Mouse (Mus musculus): ENCODE measurements around the gene Acvr2b. TPM values are rescaled to one million over a fixed set of nuclear protein-coding genes. Genes with fewer than 3 reads are reported as not detected.

The Acvr2b gene
- polyA plus RNA-seq, 1 experiment from 2014 or later: 32.7 TPM

GRCm38 (mm10) chr9:119425217-119425975 lies 23.5 kb downstream of the Acvr2b start:
- Histone ChIP-seq H3K4me1 (replicated peaks; ENCODE audit: control insufficient read depth, insufficient read depth, low read length) (peaks cover 22% of the 10 kb centered on the region), H3K27me3 (replicated peaks; ENCODE audit: control insufficient read depth, insufficient read depth, low read length) (no peaks in the 10 kb centered on the region), H3K9me3 (ENCODE audit: control insufficient read depth, low read length) (no peaks in the 10 kb centered on the region), H3K27ac (ENCODE audit: low read length) (no peak overlapping the region), H3K4me3 (replicated peaks; ENCODE audit: low read length) (no peak overlapping the region), H3K36me3 (ENCODE audit: control insufficient read depth, insufficient read depth) (peaks cover 12% of the 10 kb centered on the region; the same call in 1 of the 2 replicates), H3K4me2 (ENCODE audit: low read length) (no peak overlapping the region), H3K9ac (replicated peaks; ENCODE audit: low read depth, low read length) (no peak overlapping the region)
- ATAC-seq: peak; percentile 34; the same call in 1 of the 2 replicates
- 57% methylated on average over 7 of the region's 7 CpGs for WGBS

GRCm38 (mm10) chr9:119425976-119426415 lies 24.1 kb downstream of the Acvr2b start:
- Histone ChIP-seq H3K4me2 (ENCODE audit: low read length) (no peak overlapping the region), H3K36me3 (ENCODE audit: control insufficient read depth, insufficient read depth) (peaks cover 12% of the 10 kb centered on the region; the same call in 1 of the 2 replicates), H3K27ac (ENCODE audit: low read length) (no peak overlapping the region), H3K4me3 (replicated peaks; ENCODE audit: low read length) (no peak overlapping the region), H3K27me3 (replicated peaks; ENCODE audit: control insufficient read depth, insufficient read depth, low read length) (no peaks in the 10 kb centered on the region), H3K9me3 (ENCODE audit: control insufficient read depth, low read length) (no peaks in the 10 kb centered on the region), H3K9ac (replicated peaks; ENCODE audit: low read depth, low read length) (no peak overlapping the region), H3K4me1 (replicated peaks; ENCODE audit: control insufficient read depth, insufficient read depth, low read length) (peaks cover 22% of the 10 kb centered on the region)
- no peak for ATAC-seq
- WGBS: 89% methylated on average over 13 of the region's 13 CpGs

- H3K9ac ChIP-seq (replicated peaks; ENCODE audit: low read depth, low read length): no peak overlapping the region
- no peaks in the 10 kb centered on the region for H3K27me3 ChIP-seq (replicated peaks; ENCODE audit: control insufficient read depth, insufficient read depth, low read length)
- 70% methylated on average over 7 of the region's 7 CpGs for WGBS
- peaks cover 12% of the 10 kb centered on the region; the same call in 1 of the 2 replicates for H3K36me3 ChIP-seq (ENCODE audit: control insufficient read depth, insufficient read depth)
- peaks cover 22% of the 10 kb centered on the region for H3K4me1 ChIP-seq (replicated peaks; ENCODE audit: control insufficient read depth, insufficient read depth, low read length)
- H3K9me3 ChIP-seq (ENCODE audit: control insufficient read depth, low read length): no peaks in the 10 kb centered on the region
- H3K27ac ChIP-seq (ENCODE audit: low read length): no peak overlapping the region
- no peak overlapping the region for H3K4me3 ChIP-seq (replicated peaks; ENCODE audit: low read length)
- no peak for ATAC-seq
- no peak overlapping the region for H3K4me2 ChIP-seq (ENCODE audit: low read length)
Observed at GRCm38 (mm10) chr9:119426483-119426882, 24.6 kb downstream of the Acvr2b start.

GRCm38 (mm10) chr9:119430311-119430710 lies 28.4 kb downstream of the Acvr2b start:
- WGBS: 57% methylated on average over 7 of the region's 7 CpGs

GRCm38 (mm10) chr9:119435855-119436254 lies 33.9 kb downstream of the Acvr2b start:
- H3K36me3 ChIP-seq (ENCODE audit: control insufficient read depth, insufficient read depth): peaks cover 20% of the 10 kb centered on the region
- H3K27ac ChIP-seq (ENCODE audit: low read length): no peak overlapping the region
- no peaks in the 10 kb centered on the region for H3K4me1 ChIP-seq (replicated peaks; ENCODE audit: control insufficient read depth, insufficient read depth, low read length)
- 84% methylated on average over 2 of the region's 2 CpGs for WGBS
- H3K27me3 ChIP-seq (replicated peaks; ENCODE audit: control insufficient read depth, insufficient read depth, low read length): no peaks in the 10 kb centered on the region
- no peak overlapping the region for H3K4me2 ChIP-seq (ENCODE audit: low read length)
- no peak for ATAC-seq
- no peaks in the 10 kb centered on the region for H3K9me3 ChIP-seq (ENCODE audit: control insufficient read depth, low read length)
- H3K9ac ChIP-seq (replicated peaks; ENCODE audit: low read depth, low read length): no peak overlapping the region
- no peak overlapping the region for H3K4me3 ChIP-seq (replicated peaks; ENCODE audit: low read length)

More at GRCm38 (mm10) chr9:119430311-119430710, 28.4 kb downstream of the Acvr2b start:
- peak; percentile 68 for ATAC-seq
- Histone ChIP-seq H3K9ac (replicated peaks; ENCODE audit: low read depth, low read length) (no peak overlapping the region), H3K4me1 (replicated peaks; ENCODE audit: control insufficient read depth, insufficient read depth, low read length) (peaks cover 13% of the 10 kb centered on the region), H3K36me3 (ENCODE audit: control insufficient read depth, insufficient read depth) (peaks cover 28% of the 10 kb centered on the region), H3K4me3 (replicated peaks; ENCODE audit: low read length) (no peak overlapping the region), H3K4me2 (ENCODE audit: low read length) (no peak overlapping the region), H3K27ac (ENCODE audit: low read length) (no peak overlapping the region), H3K27me3 (replicated peaks; ENCODE audit: control insufficient read depth, insufficient read depth, low read length) (no peaks in the 10 kb centered on the region), H3K9me3 (ENCODE audit: control insufficient read depth, low read length) (no peaks in the 10 kb centered on the region)

GRCm38 (mm10) chr9:119438065-119438464 lies 36.1 kb downstream of the Acvr2b start:
- no peak overlapping the region for H3K27ac ChIP-seq (ENCODE audit: low read length)
- WGBS: 89% methylated on average over 12 of the region's 12 CpGs
- peaks cover 17% of the 10 kb centered on the region for H3K36me3 ChIP-seq (ENCODE audit: control insufficient read depth, insufficient read depth)
- no peak overlapping the region for H3K9ac ChIP-seq (replicated peaks; ENCODE audit: low read depth, low read length)
- ATAC-seq: no peak
- no peak overlapping the region for H3K4me3 ChIP-seq (replicated peaks; ENCODE audit: low read length)
- no peaks in the 10 kb centered on the region for H3K4me1 ChIP-seq (replicated peaks; ENCODE audit: control insufficient read depth, insufficient read depth, low read length)
- no peak overlapping the region for H3K4me2 ChIP-seq (ENCODE audit: low read length)
- H3K27me3 ChIP-seq (replicated peaks; ENCODE audit: control insufficient read depth, insufficient read depth, low read length): no peaks in the 10 kb centered on the region
- no peaks in the 10 kb centered on the region for H3K9me3 ChIP-seq (ENCODE audit: control insufficient read depth, low read length)

- Histone ChIP-seq H3K9ac (replicated peaks; ENCODE audit: low read depth, low read length) (no peak overlapping the region), H3K27ac (ENCODE audit: low read length) (no peak overlapping the region), H3K4me1 (replicated peaks; ENCODE audit: control insufficient read depth, insufficient read depth, low read length) (no peaks in the 10 kb centered on the region), H3K36me3 (ENCODE audit: control insufficient read depth, insufficient read depth) (peaks cover 14% of the 10 kb centered on the region), H3K4me3 (replicated peaks; ENCODE audit: low read length) (no peak overlapping the region), H3K27me3 (replicated peaks; ENCODE audit: control insufficient read depth, insufficient read depth, low read length) (no peaks in the 10 kb centered on the region), H3K4me2 (ENCODE audit: low read length) (no peak overlapping the region), H3K9me3 (ENCODE audit: control insufficient read depth, low read length) (no peaks in the 10 kb centered on the region)
- ATAC-seq: no peak
- WGBS: 94% methylated on average over 9 of the region's 9 CpGs
Observed at GRCm38 (mm10) chr9:119438498-119439000, 36.6 kb downstream of the Acvr2b start.

- WGBS: 0% methylated on average over 49 of the region's 52 CpGs
- Histone ChIP-seq H3K9me3 (ENCODE audit: control insufficient read depth, low read length) (no peaks in the 10 kb centered on the region), H3K4me2 (ENCODE audit: low read length) (peak within 1 kb of the TSS; percentile 92), H3K9ac (replicated peaks; ENCODE audit: low read depth, low read length) (peak within 1 kb of the TSS; percentile 88), H3K4me3 (replicated peaks; ENCODE audit: low read length) (peak within 1 kb of the TSS; percentile 81), H3K27me3 (replicated peaks; ENCODE audit: control insufficient read depth, insufficient read depth, low read length) (no peaks in the 10 kb centered on the region), H3K36me3 (ENCODE audit: control insufficient read depth, insufficient read depth) (peaks cover 17% of the 10 kb centered on the region), H3K27ac (ENCODE audit: low read length) (peak within 1 kb of the TSS; percentile 88), H3K4me1 (replicated peaks; ENCODE audit: control insufficient read depth, insufficient read depth, low read length) (peaks cover 13% of the 10 kb centered on the region)
- ATAC-seq: peak; percentile 91
Observed at GRCm38 (mm10) chr9:119444738-119445429, 43.0 kb downstream of the Acvr2b start, which contains the start of gene Exog. TSS of gene Exog (plus strand) at chr9:119444943.

- H3K4me1 ChIP-seq (replicated peaks; ENCODE audit: control insufficient read depth, insufficient read depth, low read length): peaks cover 13% of the 10 kb centered on the region
- ATAC-seq: no peak
- no peaks in the 10 kb centered on the region for H3K27me3 ChIP-seq (replicated peaks; ENCODE audit: control insufficient read depth, insufficient read depth, low read length)
- 30% methylated on average over 6 of the region's 6 CpGs for WGBS
- H3K9me3 ChIP-seq (ENCODE audit: control insufficient read depth, low read length): no peaks in the 10 kb centered on the region
- H3K27ac ChIP-seq (ENCODE audit: low read length): no peak overlapping the region
- peak overlapping the region; percentile 88 for H3K9ac ChIP-seq (replicated peaks; ENCODE audit: low read depth, low read length)
- peak overlapping the region; percentile 92 for H3K4me2 ChIP-seq (ENCODE audit: low read length)
- H3K4me3 ChIP-seq (replicated peaks; ENCODE audit: low read length): peak overlapping the region; percentile 81
- H3K36me3 ChIP-seq (ENCODE audit: control insufficient read depth, insufficient read depth): peaks cover 23% of the 10 kb centered on the region
Observed at GRCm38 (mm10) chr9:119445737-119446136, 43.8 kb downstream of the Acvr2b start.

All from forebrain, embryonic 16.5 days (tissue).